Mouse (Mus musculus) right cerebral cortex, postnatal 14 days (tissue): ENCODE data around the gene Hist1h3h.
"Not testable (repeated sequence)": the region's sequence is repeated elsewhere in the genome, so short reads cannot be mapped to it uniquely, and the experiment has no call there.

ENCODE experiments used
- DNase-seq: peaks from one replicate; pipeline ENCODE4 v3.0.0; 2022

Hist1h3h gene

GRCm38 (mm10) chr13:21717397-21718357 lies at the start of gene Hist1h3h:
Hist1h3h (plus strand) TSS chr13:21717659.
- DNase-seq, result peak; percentile 69

- DNase-seq, result no peak
Observed at GRCm38 (mm10) chr13:21677305-21677704, 40.2 kb upstream of the Hist1h3h start, which contains the start of gene Olfr1360. Olfr1360 (minus strand) TSS chr13:21677405.

GRCm38 (mm10) chr13:21697811-21698210 lies 19.6 kb upstream of the Hist1h3h start, which contains the start of gene Olfr1359:
Olfr1359 (plus strand) TSS chr13:21698111.
- DNase-seq, result no peak

DNA sequence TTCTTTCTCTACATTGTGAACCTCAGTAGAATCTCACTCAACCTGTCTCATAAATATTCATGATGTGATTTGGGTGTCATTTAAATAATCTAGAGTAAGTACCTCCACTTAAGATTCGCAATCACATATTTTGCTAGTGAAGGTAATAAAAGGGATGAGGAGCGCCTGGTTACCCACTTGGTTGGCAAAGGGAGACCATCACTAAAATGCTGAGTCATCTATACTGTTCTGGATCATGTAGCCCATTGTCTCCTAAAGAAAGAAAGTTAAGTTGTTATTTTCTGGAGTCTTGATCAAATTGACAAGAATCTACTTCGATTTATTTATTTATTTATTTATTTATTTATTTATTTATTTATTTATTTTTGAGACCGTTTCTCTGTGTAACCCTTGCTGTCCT lies 10.8 kb upstream of the Hist1h3h start:
- DNase-seq, result no peak

DNA sequence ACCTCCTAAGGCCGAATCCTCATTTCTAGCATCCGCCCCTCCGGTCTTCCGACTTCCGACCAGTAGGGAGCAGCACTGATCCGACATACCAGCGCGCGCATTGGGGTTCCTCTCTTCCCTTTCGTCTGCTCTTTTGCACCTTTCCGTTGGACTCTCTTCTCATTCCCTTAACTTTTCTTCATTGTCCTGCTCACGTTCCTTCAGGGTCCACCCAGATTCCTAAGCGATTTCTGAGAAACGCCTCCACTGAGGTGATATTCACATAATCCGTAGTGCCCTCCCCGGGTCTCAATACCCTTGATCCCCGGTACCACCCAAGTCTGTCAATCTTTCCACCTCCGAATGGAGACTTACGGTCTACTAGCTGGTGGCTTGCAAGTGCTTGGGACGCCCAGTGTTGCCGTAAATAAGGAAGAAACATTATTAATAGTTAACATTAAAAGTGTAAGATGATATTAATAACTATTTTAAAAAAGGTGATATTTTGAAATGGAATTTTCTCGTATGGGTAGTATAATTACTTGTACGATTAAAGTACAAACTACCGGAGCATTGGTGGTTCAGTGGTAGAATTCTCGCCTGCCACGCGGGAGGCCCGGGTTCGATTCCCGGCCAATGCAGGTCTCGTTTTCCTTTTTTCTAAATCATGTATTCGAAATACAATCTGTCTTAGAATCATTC lies 7.3 kb upstream of the Hist1h3h start:
- DNase-seq, result peak; percentile 86

- DNase-seq, result peak; percentile 64
Observed at GRCm38 (mm10) chr13:21710821-21711525, 6.5 kb upstream of the Hist1h3h start.

DNA sequence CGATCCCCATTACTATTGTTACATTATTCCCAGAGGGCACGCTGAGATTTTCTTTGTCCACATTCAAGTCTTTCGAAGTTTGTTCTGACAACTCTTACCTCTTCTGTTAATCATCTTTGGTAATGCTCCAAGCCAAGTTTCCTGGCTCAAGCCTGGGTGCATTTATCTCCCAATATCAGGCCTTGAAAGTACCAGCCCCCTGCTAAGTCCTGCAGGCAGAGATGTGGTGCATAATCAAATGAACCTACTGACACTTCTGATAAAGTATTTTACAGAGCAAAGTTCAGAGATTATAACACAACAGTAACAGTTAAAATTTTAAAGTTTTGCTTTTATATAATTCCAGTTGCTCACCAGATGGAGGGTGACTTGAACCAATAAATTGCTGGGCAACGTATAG lies 5.8 kb upstream of the Hist1h3h start:
- DNase-seq, result no peak

DNA sequence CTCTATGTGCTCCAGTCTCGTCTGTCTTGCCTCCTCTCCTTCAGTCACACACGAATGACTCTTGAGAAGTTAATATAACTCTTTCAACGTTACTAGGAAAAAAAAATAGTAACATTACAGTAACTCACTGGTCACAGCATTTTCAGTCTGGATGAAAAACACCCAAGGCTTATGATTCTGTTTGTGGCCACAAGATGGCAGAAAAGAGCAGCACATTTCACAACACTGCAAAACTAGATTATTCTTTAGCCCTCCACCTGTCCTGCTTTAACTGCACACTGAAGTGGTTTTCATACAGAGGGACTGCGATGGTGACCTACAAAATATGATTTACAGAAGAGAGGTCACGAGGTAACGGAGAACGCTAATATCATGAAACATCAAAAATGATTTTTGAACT lies 2.7 kb upstream of the Hist1h3h start:
- peak; percentile 27 for DNase-seq

- no peak for DNase-seq
Observed at GRCm38 (mm10) chr13:21715131-21715863, 2.2 kb upstream of the Hist1h3h start.

- DNase-seq, result peak; percentile 56
Observed at GRCm38 (mm10) chr13:21715864-21716539, 1.5 kb upstream of the Hist1h3h start, which contains the start of the genes Hist1h2bl and Hist1h2ai. Hist1h2bl (minus strand) TSS chr13:21716143. Hist1h2ai (plus strand) TSS chr13:21716422.

- not testable (repeated sequence) for DNase-seq
Observed at GRCm38 (mm10) chr13:21716540-21717391, 693 bp upstream of the Hist1h3h start.

GRCm38 (mm10) chr13:21718381-21719080 lies 1.1 kb downstream of the Hist1h3h start:
- DNase-seq, result no peak

GRCm38 (mm10) chr13:21721107-21721756 lies 3.8 kb downstream of the Hist1h3h start:
- DNase-seq, result not testable (repeated sequence)

GRCm38 (mm10) chr13:21721757-21722372 lies 4.4 kb downstream of the Hist1h3h start, which contains the start of gene Hist1h2bm:
Hist1h2bm (plus strand) TSS chr13:21722044.
- not testable (repeated sequence) for DNase-seq

DNA sequence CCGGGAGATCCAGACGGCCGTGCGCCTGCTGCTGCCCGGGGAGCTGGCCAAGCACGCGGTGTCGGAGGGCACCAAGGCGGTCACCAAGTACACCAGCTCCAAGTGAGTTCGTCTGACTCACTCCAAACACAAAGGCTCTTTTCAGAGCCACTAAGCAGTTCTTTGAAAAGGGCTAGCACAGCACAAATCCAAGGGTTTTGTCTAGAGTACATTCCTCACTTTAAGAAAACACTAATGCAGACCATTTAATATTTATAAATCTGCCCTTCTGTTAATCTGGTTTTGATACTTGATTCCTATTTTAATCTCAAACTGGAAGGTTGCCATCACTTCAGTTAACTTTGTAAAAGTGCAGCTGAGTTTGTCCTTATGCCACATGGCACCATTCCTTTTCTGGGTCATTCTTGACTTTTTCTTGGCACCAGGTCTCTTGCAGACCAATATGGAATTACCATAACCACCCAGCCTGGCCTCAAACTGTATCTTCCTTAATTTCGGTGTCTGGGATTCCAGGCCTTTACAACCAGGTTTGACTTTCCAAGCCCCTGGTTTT lies 5.0 kb downstream of the Hist1h3h start:
- no peak for DNase-seq

GRCm38 (mm10) chr13:21722993-21723836 lies 5.8 kb downstream of the Hist1h3h start:
- no peak for DNase-seq

- DNase-seq, result no peak
Observed at GRCm38 (mm10) chr13:21727948-21728572, 10.6 kb downstream of the Hist1h3h start.
